Mouse (Mus musculus): ENCODE data around the gene Fez2. TPM values are rescaled to one million over a fixed set of nuclear protein-coding genes. Genes with fewer than 3 reads are reported as not detected.
A peak's percentile ranks its signal among the peaks of the same experiment; 100 is the strongest.

The Fez2 gene
- polyA plus RNA-seq, 1 experiment: 7.2 TPM

DNA sequence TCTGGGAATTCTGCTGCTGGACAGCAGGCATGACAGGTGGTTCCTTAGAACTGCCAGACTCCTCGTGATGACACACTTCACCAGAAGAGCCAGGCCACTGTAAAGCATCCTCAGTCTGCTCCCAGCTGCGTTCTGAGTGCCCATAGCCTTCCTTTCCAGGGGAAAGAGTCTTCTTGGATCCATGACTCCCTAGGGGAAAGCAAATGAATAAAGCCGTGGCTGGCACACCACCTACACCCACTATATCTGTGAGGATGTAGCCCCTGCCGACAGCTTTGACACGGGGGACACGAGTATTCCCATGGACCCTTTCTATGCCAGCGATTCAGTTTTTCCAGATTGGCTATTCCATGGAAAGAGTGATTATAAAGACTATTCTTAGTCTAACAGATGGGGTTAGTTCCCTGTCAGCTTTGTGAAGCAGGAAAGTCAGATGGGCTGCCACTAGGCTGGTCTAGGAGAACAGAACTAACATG is 59.7 kb downstream of the Fez2 start:
- no peak for TF ChIP-seq GATA1 (IDR thresholded peaks at IDR 0.05; ENCODE audit: low read length)

DNA sequence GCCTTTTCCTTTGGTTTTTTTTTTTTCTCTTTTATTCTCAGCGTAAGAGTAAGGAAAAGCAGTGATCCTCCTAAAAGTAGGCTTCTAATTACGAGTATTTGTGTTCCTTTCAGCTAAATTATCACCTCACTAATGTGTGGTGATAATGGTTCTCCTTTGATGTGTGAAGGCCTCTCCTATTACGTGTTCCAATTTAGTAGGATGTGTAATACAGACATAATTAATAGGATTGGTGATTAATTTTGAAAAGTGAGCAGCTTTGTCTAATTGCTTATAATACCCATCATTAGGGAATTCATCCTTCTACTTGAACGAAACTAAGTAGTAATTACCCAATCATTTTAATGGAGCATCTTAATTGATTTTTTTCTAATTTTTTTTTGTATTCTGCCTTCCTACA is 60.2 kb downstream of the Fez2 start:
- no peak for TF ChIP-seq GATA1 (IDR thresholded peaks at IDR 0.05; ENCODE audit: low read length)

DNA sequence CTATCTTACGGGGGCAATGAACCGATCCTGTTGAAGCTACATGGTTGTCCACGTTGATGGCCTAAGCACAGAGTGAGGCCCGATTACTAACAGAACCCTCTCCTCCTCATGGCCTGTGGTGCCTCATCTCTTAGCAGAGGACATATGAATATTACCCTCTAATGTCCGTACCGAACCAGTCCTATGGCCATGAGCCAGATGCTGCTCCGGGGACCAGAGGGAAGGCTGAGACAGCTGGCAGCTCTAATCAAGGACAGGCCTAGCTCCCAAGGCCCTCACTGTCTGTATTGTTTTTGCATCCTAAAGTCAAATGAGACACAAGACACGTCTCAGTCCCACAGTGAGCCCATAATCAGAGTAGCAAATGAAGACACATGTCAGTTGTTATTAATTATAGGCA is 62.3 kb downstream of the Fez2 start:
- no peak for TF ChIP-seq GATA1 (IDR thresholded peaks at IDR 0.05; ENCODE audit: low read length)

DNA sequence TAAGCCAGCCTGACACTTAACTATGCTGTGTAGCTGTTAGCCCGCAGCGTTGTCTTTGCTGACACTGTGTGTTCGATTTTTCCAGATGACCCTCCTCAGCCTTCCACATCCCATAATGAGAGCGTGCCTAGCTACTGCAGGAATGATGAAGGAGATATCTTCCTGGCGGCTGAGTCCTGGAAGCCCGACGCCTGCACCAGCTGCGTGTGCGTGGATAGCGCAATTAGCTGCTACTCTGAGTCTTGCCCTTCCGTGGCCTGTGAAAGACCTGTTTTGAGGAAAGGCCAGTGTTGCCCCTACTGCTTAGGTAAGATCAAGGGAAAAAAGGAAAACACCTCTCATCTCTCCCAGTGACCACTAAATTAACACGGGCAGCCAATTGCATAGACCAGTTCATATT is 63.1 kb downstream of the Fez2 start:
- TF ChIP-seq GATA1 (IDR thresholded peaks at IDR 0.05; ENCODE audit: low read length): no peak

DNA sequence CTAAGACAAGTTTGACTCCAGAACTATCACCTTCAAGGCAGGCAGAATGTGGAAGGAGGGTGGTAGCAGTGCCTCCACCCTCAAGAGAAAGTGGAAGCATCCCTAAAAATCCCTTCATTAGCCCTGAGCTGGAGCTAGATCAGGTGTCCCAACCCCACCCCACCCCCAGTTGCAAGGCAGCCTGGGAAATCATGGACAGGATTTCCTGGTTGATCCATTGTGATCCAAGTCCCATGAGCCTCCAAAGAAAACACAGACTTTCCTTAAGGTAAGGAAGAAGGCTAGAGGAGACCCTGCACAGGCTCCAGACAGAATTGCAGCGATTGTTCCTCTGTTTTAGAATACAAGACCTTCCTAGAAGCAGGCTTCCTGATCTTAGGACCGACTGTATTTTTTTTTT is 63.5 kb downstream of the Fez2 start:
- no peak for TF ChIP-seq GATA1 (IDR thresholded peaks at IDR 0.05; ENCODE audit: low read length)

DNA sequence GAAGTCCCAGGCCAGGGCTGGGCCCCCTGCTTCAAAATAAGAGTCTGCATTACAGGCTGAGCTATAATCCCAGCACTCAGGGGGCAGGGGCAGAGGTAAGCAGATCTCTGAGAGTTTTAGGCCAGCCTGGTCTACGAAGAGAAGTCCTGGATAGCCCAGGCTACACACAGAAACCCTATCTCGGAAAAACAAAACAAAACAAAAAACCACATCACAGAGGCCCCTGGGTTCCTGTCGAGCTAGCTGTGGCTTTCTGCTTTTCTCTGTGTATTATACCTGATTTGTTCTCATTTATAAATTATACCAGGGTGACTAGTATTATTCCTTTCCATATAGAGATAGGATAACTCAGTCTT is 65.5 kb downstream of the Fez2 start:
- TF ChIP-seq GATA1 (IDR thresholded peaks at IDR 0.05; ENCODE audit: low read length): no peak

DNA sequence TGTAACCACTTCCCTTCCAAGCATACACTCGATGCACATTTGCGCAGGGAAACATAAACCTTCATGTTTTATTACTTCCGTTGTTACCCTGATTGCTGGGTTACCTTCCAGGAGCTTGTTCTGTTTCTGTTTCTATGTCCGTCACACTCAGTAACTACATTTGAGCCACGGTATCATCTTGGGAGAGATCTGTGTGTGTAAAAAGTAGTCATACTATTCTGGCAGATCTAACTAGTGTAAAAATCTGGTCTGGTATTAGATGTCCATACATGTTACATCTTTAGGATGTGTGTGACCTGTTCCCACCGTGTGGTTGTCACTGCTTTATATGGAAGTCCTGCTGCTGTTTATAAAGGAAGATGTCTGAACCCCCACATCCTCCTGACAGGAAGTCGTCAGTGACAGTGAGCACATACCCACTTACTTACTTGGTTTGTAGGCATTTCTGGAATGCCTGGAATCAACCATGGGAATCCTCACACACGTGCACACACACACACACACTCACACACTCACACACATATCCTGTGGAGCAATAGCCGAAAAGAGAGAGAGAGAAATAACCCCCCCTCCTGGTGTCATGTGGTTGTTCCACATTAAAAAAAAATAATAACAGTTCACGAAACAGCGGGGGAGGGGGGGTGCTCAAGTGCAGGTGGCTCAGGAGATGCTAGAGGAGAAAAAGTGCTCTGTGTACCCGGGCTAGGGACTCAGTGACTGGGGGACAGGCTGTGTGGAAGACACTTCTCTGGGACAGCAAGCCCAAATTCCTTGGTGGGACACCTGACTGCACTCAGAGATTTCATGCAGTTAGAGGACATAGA is 66.1 kb downstream of the Fez2 start:
- no peak for TF ChIP-seq GATA1 (IDR thresholded peaks at IDR 0.05; ENCODE audit: low read length)

DNA sequence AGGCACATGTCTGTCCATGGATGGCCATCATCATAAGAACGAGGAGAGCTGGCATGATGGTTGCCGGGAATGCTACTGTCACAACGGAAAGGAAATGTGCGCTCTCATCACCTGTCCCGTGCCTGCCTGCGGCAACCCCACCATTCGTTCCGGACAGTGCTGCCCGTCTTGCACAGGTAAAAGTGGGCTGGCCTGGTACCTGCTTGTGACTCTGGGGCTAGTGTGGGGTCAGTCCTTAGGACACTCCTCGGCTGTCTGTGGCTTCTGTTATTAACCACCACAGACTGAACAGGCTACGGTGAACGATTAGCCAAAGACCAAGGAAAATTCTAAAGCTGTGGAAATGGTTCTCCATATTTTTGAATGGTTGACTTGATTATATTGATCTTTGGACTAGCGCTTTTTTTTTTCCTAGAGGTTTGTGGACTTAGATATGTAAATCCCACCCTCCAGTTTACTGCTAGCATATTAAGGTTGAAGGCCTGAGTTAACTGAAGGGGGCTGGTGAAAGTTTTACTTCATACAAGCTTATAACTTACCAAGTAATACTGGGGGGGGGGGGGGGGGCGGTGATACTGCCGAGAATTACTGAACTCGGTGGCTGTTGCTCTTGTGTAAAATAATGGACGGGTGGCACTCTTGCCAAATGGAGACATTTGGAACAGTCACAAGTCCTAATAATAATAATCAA is 70.7 kb downstream of the Fez2 start:
- no peak for TF ChIP-seq GATA1 (IDR thresholded peaks at IDR 0.05; ENCODE audit: low read length)

DNA sequence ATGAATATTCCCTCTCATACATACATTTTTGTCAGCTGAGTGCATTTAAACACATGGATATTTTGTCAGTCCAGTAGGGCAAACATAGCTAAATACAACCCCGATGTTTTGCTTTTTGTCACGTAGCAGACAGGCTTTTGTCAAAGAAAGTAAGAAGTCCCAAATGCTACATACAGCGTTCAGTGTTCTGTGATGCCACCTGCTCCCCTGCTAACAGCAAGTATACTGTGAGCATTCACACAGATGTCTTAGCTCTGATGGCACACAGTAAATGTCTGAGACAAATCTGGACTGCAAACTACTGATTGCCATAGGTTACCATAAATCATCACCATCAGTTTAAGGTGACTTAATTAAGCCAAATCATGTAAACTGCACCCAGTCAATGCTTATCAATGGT is 74.3 kb downstream of the Fez2 start:
- no peak for TF ChIP-seq GATA1 (IDR thresholded peaks at IDR 0.05; ENCODE audit: low read length)

DNA sequence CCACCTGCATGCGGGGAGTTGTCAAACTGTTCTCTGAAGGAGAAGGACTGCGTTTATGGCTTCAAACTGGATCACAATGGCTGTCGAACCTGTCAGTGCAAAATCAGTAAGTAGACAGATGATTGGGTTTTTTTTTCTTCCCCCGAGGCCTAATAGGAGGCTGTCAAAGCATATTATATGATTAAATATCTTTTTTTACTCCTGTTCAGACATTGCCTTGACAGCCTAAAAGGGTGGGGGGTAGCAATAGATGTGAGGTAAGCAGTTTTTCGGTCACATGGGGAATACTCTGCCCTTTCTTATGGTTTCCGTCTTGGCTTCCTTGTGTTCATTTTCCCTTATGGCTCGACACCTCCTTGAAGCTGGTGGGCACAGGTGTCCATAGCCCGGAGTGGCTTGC is 82.7 kb downstream of the Fez2 start:
- TF ChIP-seq GATA1 (IDR thresholded peaks at IDR 0.05; ENCODE audit: low read length): no peak

DNA sequence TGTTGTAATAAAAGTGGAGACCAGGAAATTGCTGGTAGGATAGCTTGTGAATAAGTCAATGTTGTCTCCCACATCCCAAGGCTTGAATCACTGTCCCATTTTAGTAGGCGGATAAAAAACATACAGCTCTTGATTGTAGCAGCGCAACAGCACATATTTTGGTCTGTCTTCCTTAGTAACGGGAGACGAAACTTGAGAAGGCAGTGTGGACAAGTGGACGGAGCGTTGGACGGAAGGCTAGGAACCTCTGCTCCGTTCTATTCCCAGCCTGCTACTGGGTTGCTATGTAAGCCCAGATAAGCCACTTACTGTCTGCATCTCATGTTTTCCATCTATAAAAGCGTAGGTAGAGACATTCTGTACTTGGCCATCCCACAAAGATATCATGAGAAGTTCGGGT is 84.7 kb downstream of the Fez2 start:
- no peak for TF ChIP-seq GATA1 (IDR thresholded peaks at IDR 0.05; ENCODE audit: low read length)

DNA sequence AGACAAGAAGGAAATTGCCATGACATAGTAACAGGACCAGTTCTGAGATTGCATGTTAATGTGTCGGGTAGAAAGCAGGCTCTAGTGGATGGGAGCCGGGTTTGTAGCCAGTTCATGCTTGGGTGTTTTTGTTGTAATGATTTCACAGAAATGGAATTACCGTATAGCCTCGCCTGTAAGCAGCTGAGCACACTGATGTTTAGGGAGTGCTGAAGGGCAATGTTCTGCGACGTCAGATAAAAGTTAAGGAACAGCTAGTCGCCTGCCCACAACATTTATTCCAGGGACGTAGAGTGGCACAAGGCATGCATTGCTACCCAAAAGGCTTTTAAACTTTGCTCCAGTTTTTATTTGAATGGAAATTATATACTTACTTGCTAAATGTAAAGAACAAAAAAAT is 86.5 kb downstream of the Fez2 start:
- TF ChIP-seq GATA1 (IDR thresholded peaks at IDR 0.05; ENCODE audit: low read length): no peak

DNA sequence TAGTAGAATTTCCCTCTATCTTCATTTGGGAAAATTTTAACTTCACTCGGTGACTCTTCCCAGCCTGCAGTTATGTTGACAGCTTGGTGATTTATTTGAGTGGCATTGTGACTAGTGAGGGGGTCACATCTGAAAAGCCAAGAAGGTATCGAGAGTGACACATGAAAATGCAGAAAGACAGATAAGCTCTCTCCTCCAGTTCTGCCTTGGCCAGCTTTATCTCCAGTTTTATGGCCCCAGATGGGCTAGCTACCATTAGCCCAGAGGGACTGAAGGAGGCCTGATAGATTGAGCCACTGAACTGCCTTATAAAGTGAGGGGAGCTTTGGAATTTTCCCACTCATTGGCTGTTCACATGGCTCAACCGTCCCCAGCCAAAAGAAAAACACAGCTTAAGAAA is 89.7 kb downstream of the Fez2 start:
- peak; percentile 97 for TF ChIP-seq GATA1 (IDR thresholded peaks at IDR 0.05; ENCODE audit: low read length)

DNA sequence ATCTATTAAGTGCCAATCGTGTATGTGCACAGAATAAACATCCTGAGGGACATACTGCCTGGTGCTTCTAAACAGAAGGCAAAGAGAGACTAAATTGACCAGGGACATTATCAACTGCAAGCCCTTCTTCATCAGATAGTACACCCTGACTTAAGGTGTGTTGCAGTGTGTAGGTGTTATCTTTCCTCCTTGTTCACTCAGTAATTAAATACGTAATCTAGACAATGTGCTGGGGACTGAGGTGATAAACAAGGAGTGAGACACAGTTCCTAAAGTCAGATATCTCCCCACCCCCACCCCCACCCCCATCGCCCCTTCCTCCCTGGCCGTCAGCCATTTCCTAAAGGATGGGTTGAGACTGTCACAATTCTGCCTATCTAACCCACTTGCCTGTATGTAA is 90.8 kb downstream of the Fez2 start:
- no peak for TF ChIP-seq GATA1 (IDR thresholded peaks at IDR 0.05; ENCODE audit: low read length)

DNA sequence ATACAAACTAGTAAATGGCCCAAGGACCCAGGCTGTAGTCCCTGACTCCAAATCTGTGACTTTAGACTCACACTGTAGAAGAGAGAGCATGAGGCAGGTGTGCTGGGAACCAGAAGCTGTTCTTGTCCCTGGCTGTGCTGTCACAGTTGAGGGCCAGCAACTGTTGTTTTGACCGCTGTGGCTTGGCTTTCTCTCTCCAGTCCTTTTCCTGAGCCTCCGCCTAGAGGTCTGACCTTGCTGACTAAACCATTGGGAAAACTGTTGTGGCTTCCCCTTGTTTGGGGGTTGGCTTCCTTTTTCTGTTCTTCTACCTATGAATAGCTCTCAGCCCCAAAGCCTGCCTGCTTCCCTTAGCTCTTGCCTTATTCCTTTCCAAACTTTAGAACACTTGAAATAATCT is 91.6 kb downstream of the Fez2 start:
- no peak for TF ChIP-seq GATA1 (IDR thresholded peaks at IDR 0.05; ENCODE audit: low read length)

DNA sequence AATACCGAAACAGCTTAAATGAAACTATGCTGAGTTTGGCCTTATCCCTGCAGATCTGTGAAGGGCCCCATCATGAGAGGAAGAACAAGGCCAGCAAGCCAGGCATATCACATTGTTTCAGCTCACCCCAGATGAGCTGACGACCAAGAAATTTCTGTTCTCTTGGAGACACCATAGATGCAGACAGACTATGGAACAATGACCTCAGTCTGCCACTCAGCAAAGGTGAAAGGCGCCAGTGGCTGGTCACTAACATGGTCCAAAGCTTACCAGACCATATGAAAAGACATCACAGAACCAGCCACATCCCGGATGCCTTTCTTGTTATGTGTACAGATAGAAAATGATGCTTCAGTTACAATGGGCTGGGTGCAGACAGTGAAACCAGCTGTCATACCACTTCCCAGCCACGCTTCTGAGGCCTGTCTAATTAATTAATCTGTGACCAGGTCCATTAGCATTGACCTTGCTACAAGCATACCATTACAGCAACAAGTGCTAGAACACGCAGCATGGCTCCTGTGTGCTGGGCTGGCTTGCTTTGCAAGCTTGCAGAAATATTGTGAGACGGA is 92.1 kb downstream of the Fez2 start:
- TF ChIP-seq GATA1 (IDR thresholded peaks at IDR 0.05; ENCODE audit: low read length): no peak
